Mouse (Mus musculus) cerebral cortex, adult 2 months (tissue): ENCODE results near the gene Tgfb2.

Experiments used
- WGBS: fragments of 180-500 bp; shearing (Covaris S2); methylation state at CpG from one replicate; pipeline ENCODE4 v1.1.7; 2018; 5-methylcytosine and 5-hydroxymethylcytosine counted together

The Tgfb2 gene

DNA sequence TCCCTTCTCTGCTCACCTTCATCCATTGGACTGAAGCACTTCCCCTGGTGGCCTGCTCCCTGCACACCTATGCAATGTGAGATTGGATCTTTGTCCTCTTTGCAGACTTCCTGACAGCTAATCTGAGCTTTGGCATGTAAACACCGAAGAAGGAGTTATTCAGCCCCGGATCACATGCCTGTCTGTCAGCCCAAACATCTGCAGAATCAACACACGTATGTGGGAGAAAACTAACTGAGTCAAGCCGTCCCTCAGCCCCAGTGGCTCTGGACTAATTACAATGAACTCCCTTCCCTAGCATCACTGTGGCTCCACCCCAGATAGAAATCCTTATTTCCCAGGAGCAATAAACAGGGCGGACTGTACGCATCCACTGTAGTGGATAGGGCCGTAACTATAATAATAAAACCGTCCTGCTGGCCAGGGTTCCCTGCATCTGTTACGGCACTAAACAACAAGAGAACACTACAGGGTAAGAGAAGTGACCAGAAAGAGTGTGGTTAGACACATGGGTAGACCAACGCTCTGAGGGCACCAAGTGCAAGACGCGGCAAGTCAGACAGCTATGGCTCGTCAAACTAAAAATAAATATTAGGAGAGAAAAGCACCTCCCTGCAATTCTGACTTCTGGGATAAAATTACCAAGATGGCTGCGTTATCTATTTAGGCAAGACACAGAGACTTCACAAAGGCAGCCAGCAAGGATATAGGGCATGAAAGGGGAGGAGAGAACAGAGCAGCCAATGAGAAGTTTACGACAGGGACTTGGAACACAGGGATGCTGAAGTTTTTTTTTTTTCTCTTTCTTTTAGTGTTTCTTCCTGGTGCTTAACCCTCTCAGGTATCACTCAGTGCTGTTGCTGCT is 3.2 kb downstream of the Tgfb2 start:
- WGBS: 27% methylated on average over 15 of the region's 15 CpGs

DNA sequence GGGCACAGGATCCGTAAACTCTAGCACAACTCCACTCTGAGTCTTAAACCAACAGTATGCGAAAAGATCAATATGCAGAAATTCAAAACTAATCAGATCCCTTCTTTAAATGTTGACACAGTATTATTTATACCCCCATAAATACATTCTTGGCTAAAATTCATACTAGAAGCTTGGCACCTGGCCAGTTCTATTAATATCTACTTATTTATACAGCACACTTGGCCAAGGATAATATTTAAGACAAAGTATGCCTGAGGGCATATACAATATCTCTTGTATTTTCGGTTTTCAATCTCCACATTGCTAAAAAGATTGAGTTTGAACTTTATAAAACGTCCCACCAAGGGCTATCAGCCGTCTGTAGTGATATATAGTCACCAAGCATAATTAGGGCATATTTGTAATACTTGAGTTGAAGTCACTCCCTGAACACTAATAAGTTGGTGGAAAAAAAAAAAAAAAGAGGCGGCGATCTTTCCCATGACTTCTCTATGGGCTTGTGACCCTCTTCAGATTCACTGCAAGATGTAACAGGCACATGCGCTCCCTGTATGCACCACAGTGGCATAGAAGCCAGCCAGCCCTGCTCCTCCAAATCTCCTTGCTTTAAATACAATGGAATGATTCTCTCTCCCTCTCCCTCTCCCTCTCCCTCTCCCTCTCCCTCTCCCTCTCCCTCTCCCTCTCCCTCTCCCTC is 4.4 kb downstream of the Tgfb2 start:
- 68% methylated on average over 8 of the region's 8 CpGs for WGBS

- WGBS: 84% methylated on average over 3 of the region's 3 CpGs
Observed at GRCm38 (mm10) chr1:186700496-186700895, 5.3 kb downstream of the Tgfb2 start.

DNA sequence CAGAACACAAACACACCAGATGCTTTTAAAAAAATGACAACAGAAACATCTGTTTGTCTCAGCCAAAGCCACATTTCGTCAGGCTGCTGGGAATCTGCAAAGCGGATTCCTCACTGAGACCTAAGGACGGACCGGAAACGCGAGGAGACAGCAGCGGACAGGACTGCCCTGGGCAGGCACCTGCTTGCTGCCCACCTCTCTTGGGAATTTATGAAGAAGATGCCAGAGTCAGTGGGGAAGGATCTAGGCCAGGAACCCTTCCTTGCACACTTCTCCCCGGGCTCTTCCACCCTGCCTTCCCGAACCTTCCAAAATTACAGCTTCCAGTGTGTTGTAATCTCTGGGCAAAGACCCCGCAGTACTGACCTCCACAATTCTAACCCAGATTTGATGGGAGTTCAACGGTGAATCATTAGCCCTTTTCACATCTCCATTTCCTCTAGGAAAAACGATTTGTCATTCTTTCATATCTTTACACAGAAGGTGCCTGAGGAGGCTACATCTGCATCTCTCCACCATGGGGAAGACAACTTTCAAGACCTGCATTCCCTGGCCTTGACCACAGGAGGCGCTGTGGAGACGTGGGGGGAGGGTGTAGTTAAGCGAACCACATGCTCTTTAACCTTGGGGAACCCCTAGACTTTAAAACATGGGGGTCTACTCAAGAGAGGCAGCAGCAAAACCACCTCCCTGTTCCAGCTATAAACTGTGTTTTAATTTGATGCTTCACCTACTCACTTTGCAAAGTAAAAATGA is 7.0 kb downstream of the Tgfb2 start:
- WGBS: 82% methylated on average over 15 of the region's 15 CpGs

DNA sequence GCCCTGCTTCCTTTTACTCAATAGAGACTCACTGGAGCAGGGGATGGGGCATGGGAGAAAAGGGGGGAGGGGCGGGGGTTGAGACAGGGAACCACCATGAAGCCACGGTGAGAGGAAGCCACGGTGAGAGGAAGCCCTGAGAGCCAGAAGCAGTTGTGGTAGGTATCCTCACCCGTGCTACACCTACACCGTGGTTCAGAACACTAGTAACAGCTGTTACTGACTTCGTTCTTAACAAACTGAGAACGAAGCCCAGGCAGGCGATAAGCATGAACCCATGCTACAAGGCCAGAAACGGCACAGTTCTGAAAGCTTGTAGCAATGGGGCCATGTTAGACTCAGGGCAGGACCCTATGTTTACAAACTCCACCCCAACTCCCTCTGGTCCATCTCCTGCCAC is 9.6 kb downstream of the Tgfb2 start:
- 70% methylated on average over 9 of the region's 9 CpGs for WGBS

GRCm38 (mm10) chr1:186695361-186695760 is 10.4 kb downstream of the Tgfb2 start:
- 38% methylated on average over 4 of the region's 4 CpGs for WGBS

- WGBS: 82% methylated on average over 4 of the region's 4 CpGs
Observed at GRCm38 (mm10) chr1:186692370-186692769, 13.4 kb downstream of the Tgfb2 start.

DNA sequence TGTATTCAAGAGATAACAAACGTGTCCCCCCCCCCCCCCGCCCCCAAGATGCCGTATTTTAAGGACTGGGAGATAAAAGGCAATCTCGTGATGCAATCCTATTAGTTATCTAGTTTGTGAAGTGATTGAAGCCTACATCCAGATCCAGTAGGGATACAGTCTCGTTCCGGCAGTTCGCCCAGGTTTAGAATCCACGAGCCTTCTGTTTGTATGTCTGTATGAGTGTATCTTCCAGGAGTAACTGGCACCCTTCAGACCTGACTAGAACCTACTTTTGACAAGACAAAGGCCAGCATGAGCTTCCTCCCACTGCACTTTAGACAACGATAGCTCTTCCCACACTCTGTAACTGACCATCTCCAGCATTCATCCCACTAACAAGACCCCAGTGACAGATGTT is 14.1 kb downstream of the Tgfb2 start:
- WGBS: 81% methylated on average over 9 of the region's 9 CpGs

DNA sequence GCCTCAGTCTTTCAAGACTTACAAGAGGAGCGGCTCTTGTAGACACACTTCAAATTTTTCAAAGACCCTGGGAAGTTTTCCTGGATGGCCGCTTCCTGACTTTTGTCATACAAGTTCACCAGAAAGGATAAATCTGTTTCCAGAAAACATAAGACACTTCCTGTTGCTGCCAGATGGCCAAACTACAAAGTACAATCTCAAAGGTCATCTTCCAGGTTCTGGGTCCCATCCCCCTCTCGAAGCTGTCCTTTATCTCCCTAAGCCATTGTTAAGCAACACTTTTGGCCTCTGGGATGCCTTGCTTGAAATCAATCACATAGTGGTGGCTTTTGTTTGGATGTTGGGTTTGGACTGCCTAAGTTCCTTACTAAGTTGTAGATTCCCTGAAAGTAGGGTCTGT is 21.7 kb downstream of the Tgfb2 start:
- WGBS: 86% methylated on average over 3 of the region's 3 CpGs

DNA sequence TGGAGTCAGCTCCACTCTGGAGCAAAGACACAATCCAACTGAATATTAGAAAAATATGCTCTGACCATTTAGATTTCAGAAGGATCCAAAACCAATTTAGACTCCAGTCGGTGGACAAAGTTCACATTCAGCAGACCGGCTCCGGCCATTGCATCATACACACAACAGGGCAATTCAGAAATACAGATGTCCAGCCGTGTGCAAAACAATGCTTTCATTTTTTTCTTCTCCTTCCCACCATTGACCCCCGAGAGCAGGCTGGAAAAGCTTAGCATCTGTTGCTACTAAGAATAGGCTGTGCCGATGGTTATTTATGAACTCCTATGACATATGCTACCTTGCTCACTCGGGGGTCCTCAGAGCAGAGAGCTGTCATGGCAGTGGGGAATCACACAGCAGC is 23.2 kb downstream of the Tgfb2 start:
- WGBS: 35% methylated on average over 7 of the region's 7 CpGs

- 88% methylated on average over 12 of the region's 12 CpGs for WGBS
Observed at GRCm38 (mm10) chr1:186677614-186678013, 28.2 kb downstream of the Tgfb2 start.

DNA sequence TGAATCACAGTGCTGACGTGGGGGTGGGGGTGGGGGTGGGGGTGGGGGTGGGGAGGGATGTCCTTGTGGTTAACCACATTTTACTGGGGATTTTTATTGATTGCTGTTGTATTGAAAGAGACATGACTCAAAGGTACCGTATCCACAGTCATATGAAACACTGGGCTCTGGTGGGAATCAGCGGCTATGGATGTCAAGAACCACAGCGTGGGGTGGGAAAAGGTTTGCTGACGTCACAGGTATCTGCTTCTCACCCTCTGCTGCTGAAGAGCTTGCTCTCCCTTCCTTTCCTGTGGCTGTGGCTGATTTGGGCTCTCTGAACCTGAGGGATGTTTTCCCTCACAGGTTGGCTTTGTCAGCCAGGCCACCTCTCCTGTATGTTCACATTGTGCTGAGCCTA is 29.6 kb downstream of the Tgfb2 start:
- WGBS: 78% methylated on average over 5 of the region's 5 CpGs

GRCm38 (mm10) chr1:186675263-186675662 is 30.5 kb downstream of the Tgfb2 start:
- WGBS: 85% methylated on average over 6 of the region's 6 CpGs

- 70% methylated on average over 3 of the region's 3 CpGs for WGBS
Observed at GRCm38 (mm10) chr1:186674621-186675020, 31.2 kb downstream of the Tgfb2 start.

DNA sequence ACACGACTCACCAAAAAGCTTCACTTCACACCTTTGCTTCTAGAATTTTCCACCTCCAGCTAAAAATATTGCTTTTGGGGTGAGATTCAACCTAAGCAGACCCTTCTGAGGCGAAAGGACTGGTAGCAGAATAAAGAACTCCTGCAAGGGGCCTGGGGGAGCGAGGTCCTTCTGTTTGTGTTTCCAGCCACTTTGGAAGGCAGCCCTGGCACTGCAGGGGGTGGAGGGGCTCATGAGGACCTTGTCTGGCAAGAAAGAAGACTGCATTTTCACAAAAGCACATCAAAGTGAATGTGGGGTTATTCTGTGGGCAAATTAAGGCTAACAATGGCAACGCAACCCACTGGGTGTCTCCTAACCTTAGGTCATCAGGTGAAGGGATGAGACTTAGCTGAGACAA is 32.6 kb downstream of the Tgfb2 start:
- 70% methylated on average over 4 of the region's 4 CpGs for WGBS

GRCm38 (mm10) chr1:186663412-186663811 is 42.4 kb downstream of the Tgfb2 start:
- WGBS: 75% methylated on average over 11 of the region's 11 CpGs

DNA sequence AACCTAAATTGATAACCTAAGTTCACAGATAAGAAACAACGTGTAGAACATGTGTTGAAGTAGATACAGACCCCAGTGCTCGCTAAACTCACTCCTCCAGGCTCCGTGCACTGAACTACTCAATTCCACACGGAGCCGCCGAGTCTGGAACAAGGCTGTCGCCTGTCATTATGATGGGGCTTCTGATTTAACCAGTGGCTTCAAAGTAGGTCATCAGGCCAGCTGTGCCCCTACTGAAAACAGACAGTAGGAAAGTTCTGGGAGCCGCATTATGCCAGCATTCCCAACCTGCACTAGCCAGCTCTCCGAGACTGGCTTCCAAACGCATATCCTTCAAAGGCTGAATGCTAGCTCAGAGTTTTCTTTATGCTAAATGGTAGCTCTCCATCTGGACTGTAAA is 42.8 kb downstream of the Tgfb2 start:
- 81% methylated on average over 10 of the region's 10 CpGs for WGBS

DNA sequence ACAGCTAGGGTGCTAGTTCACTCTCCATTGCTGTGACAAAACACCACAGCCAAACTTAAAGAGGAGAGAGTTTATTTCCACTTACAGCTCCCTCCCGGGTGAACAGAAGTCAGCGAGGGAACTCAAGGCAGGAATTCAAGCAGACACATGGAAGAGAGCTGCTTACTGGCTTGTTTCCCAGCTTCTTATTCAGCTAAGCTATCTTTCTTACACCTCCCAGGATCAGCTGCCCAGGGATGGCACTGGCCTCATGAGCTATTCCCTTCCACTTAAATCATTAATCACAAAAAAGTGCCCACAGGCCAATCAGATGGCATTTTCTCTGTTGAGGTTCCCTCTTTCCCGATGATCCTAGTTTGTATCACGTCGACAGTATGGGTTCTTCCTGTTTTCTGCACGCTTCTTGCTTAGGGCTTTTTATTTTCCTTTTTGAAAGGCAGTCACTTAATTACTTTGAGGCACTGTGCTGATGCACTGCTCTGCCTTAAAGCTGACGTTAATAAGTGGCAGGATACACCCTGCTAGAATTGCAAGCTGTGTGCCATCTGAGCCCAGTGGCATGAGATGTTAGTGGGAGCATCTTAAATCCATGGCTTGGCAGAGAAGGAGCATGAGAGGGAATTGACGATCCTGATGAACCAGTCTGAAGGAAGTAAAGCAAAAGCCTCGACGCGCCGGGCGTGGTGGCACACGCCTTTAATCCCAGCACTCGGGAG is 44.4 kb downstream of the Tgfb2 start:
- 60% methylated on average over 15 of the region's 15 CpGs for WGBS

DNA sequence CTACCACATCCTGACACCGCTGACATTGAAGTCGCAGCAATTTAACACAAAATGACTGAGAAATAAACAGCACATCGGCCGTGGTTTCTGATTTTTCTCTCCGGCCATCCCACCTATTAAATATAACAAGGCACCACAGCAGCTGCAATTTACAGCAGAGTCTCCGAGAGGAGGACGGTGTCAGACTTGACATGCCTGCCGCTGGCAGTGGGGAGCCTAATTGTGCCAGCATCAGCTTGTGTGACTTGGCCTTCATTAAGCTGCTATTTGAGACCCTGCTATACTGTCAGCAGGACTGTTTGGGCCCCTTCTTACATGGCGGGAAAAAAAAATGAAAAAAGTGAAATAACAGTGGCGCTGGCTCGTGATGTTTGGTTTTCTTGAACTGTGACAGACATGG is 47.0 kb downstream of the Tgfb2 start:
- WGBS: 85% methylated on average over 11 of the region's 11 CpGs

- 93% methylated on average over 16 of the region's 16 CpGs for WGBS
Observed at GRCm38 (mm10) chr1:186657559-186658219, 48.1 kb downstream of the Tgfb2 start.

GRCm38 (mm10) chr1:186656732-186657329 is 49.0 kb downstream of the Tgfb2 start:
- 93% methylated on average over 5 of the region's 5 CpGs for WGBS
